Mouse (Mus musculus) T-cell, adult 2 months (primary cell): ENCODE data around the gene Mafb.

Experiments
- DNase-seq: peaks from one replicate; pipeline ENCODE4 v3.0.0; 2022; ENCODE audit warnings: low spot score

Gene Mafb

DNA sequence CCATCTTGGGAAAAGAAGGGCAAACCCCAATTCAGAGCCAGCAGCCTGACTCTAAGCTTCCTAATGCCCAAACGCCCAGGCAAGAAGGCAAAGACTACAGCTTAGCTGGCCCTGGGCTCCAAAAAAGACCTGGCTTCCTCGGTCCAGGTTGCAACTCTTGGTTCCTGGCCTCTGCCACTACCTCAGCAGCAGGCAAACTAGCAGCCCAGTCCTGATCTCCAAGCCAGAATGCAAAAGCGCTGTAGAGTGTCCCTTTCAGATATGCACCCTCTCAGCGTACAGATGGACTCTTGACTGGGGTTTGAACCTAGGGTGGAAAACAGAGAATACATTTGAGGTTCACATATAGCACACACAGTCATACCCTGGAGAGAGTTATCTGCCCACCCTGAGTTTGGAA is 3.7 kb downstream of the Mafb start:
- DNase-seq = no peak

DNA sequence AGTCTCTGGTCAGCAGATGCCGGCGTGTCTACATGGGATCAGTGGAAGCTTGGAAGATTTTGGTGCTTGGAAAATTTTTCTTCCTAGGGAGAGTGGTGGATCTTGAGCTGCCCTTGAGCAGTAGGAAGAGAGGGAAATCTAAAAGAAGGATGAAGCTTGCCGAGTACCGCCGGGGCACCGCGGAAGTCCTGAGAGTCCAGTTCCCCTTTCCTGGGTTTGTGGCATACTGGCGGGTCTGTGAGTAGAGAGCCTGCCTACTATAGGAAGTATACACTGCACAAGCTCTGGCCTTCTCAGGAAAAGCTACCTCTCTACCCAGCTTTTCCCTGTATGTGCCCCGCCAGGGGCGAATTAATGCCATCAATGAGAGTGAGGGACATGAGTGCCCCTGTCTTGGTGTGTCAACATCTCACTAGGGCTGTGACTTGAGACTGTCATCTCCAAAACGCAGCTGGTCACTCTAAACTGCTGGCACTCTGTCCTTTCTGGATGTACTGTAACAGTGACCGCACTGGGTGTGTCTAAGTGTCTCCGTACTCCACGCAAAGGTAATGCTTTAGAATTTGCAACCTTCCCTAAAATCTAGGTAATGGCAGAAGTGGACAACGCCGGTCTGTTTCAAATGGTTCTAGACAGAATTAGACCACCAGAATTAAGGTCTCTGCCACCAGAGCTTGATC is 5.3 kb downstream of the Mafb start:
- no peak for DNase-seq

DNA sequence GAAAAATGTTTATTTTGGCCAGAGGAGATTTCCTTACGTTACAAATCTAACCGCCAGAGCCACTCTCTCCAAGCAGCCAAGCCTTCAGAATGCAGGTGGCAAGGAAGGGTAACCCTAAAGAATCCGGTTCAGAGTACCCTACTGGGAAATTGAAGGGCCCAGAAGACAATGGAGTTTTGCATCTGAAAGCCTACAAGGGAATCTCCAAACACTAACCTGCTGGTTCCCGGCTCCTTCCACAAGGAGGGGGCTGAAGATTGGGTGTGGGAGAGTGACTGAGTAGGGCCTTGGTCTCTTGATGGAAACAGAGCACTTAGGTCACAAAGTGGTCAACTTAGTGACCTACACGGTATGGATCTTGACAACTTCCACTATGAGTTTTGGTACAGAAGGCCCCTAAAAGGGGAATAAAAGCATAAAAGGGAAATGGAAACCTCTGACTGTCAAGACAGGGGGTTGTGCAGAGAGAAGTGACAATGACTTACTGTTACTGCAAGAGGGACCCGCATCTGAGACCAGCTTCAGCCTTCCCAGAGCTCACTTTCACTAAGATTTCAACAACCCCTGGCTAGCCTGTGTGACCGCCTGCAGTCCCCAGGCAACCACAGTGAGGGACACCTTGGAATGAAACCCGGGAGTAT is 6.5 kb downstream of the Mafb start:
- DNase-seq = no peak

DNA sequence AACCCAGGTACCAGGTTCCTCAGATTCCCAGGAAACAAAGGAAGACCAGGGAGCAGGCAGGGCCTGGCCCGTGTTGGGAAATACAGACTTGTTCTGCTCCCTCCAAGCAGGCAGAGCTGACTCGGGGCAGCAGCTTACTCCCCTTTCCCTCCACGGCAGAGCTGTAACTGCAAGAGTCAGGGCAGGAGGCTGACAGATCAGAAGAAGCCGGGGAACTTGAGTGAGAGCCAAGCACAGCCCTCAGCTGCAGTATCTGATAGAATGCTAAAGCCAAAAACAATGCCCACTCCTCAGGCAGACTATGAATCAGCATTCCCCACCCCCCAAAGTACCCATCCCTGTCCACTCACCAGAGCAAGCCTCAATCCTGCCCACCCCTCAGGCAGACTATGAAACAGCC is 8.0 kb downstream of the Mafb start:
- DNase-seq = no peak

DNA sequence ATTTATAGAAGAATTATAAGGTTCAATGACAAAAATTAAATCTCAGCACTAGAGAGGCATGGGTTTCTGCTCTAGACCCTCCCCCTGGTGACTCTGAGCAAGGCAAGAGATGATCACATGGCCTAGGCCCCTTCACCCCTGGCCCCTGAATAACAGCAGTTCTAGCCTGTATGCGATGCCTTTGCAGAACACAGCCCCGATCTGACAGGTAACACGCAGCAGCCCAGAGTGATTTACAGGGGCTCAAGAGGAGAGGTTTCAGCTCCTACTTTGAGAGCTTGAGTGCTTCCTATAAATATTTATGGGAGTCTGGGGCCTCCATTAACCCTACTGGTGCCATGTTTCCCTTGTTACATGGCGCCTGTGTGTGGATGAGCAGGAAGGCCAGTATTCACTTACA is 9.4 kb downstream of the Mafb start:
- DNase-seq = no peak

DNA sequence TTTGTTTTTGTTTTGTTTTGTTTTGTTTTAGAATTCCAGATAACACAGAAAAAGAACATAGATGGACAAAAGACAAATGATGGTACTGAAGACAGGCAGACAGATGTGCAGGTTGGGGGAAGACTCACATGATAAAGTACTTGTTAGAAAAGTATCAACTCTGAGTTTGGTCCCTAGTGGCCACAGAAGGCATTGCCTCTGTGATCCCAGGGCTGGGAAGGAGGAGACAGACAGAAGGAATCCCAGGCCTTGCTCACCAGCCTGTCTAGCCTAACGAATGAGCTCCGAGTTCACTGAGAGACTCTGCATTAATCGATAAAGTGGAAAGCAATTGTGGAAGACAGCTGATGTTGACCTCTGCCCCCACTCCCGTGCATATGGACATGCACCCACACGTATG is 10.7 kb downstream of the Mafb start:
- no peak for DNase-seq

DNA sequence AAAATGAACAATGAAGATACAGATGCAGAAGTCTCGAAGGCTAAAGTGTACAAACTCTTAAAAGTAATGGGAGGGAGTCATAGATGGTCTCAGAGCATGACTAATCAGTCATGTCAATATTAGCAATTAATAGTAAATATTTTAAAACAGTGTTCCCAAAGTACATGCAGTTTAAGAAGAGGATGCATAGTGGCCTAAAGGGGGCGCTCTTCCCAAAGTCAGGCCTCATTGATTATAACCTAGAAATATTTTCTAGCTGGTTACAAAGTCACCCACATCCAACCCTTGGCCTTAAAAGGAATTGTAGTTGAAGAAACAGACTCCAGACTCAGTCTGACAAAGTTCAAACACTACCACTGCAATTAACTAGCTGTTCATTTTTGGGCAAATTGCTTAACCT is 12.5 kb downstream of the Mafb start:
- DNase-seq = no peak

DNA sequence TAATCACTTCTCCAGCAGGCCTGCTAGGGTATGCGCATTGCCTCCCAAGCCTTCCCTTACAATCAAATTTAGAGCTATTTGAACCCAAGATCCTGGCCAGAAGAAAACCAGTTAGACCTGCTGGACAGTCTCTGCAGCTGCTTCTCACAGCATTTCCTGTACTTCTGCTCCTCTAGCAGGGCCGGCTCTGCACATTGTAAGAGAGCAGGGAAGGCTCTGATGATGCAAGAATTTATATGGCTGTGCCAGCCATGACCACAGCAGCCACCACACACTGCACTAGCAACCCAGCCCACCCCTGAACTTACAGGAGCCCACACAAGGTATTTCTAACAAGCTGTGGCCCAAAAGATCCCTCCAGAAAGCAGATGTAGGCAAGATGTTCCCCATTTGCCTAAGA is 13.3 kb downstream of the Mafb start:
- no peak for DNase-seq

DNA sequence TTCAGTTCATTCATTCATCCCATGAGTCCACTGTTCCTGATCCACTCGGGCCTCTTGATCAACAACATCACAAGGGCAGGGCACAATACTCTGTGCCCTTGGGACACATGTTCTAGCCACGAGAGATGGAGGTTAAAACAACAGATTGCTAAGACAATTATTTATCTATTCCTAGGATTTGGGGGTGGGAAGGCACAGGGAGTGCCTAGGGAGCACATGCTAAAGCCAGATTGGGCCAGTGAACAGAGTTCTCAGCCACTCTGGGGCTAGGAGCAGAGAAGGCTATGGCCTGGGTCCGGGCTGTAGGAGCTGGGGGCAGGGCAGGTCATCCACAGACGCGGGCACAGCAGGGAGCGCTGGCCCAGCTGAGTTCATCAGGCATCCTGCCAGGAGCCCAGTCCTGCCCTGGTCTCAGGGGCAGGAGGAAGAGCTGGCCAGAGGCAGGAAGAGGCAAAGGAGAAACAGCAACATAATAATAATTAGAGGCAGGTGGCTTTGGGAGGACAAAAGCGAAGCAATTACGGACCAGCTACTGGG is 15.8 kb downstream of the Mafb start:
- no peak for DNase-seq

DNA sequence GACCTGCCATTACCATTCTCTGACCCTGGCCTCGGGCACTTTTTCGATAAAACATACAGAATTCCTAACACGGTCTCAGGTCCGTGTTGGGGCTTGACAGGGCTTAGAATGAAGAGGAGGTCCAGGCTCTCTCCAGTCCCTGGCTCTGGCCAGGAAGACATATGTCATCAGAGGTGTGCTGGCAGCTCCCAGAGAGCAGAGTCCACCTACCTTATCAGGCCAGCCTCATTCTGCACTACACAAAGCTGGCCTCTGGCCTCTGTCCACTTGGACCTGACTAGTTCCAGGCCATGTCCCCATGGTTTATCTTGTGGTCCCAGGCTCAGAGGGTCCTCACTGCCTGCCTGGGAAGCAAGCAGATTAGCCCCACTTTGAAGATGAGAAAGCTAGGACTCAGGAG is 17.3 kb downstream of the Mafb start:
- DNase-seq = no peak

DNA sequence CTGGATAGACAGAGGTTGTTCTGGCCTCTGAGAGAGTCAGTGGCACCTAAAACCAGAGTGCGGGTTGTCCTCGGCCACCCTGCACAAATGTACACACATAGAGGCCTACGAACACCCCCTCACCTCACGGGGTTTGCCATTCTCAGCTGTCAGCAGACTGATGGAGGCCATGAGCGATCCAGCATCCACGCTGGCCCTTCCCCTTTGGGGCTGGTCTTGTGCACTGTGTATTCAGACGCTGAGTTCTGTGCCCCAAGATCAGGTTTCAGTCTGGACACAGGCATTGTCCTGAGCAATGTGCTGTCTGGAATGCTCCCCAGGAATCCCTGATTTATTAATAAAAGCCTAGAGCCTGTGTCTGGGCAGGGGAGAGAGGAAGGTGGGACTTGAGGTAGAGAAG is 18.1 kb downstream of the Mafb start:
- no peak for DNase-seq

DNA sequence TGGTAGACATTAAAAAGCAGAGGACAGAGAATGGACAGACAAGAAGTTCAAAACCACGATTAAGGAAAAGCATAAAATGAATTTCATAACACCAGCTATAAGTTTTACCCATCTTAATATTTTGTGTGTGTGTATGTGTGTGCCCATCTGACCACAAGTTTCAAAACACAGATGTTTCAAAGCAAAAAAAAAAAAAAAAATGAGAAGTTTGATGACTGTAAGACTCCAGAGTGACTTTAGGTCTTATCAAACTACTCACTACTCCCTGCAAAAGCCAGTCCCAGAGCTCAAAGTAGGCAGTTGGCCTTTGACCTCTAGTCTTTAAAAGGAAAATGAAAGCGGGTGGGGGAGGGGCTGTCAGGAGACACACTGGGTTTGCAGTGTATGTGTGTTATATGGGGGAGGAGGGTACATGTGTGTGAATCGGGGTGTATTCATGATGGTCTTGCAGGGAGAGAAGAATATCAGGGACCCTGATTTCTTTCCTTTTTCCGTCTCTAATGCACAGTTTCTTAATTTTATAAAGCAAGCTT is 18.7 kb downstream of the Mafb start:
- no peak for DNase-seq

DNA sequence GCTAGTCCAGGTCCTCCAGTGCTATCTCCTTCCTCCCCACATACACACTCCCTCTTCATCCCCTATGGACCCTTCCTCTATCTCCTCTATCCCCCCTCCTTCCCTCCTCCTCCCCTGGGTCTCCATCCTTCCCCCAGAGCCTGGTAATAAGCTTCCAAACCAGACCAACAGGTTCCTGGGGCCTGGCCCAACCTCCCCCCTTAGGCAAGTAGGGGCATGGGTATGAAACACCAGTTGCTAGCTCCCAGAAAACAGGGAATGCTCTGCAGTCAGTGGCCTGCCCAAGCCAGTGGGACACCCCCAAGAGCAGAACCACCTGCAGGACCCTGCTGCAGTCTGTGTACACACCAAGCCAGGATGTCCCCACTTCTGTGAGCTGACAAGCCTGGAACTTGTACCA is 21.2 kb downstream of the Mafb start:
- DNase-seq = no peak

DNA sequence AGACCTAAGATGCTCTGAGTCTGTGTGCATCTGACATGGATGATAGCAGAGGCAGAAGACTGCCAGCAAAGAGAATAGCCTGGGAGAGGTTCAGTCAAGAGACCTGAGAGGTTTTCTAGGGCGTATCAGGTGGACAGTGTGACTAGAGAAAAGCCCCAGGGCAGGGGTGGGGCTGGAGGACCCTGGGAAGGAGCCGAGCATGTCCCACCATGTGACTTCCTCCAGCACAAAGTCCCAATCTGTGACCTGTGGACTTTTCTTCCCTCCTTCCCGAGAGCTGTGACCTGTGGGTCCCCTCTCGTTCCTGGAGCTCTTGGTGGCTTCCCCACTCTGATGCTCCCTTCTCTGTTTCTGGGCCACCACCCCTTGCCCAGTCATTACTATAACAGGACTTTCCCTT is 26.7 kb downstream of the Mafb start:
- no peak for DNase-seq

DNA sequence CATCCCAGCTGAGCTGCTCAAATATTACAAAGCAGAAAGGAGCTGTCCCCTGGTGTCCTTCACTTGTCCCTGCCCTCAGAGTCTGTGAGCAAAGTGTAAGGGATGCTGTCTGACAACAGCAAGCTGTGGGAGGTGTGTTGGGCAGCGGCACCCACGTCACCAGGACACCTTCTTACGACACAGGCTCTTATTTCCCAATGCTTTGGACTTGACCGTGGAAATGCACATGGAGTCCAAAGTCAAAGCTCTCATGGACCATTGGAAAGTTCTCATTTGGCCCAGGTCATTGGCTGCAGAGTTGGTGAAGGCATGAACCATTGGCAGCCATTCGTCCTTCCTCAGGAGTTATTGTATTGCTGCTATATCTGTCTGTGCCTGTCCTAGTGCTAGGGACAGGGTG is 27.3 kb downstream of the Mafb start:
- no peak for DNase-seq

DNA sequence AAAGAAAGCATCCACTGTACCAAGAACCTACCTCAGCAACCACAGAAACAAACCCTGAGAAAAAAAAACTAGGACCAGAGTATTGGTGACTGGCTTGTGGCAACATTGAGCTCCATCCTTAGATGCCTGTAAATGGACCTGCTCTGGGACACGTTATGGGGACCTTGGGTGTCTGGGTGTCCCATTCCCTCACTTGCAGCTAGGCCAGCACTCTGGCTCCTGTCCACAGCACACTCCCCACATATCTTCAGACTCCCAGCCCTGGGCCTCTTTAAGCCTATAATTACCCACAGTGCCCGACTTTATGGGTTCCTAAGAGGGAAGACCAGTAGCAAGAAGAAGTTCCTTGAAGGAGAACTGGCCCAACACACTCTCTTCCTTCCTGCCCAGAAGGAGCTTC is 30.8 kb downstream of the Mafb start:
- no peak for DNase-seq

DNA sequence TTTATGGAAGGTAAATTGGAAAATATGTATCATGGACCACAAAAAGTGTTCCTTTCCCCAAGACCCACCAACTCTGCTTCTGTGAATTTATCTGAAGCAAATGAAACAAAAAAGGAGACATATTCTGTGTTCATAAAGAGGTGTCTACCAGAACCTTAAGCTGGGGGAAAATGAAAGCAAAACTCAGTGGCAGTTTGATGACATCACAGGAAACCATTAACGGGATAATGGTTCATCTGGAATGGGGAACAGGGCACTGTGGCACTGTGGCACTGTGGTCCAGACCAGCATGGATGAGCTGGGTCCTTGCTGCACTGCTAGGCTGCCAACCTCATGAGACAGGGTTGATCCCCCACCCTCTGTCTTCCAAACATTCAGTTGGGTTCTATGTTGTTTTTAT is 31.8 kb downstream of the Mafb start:
- DNase-seq = no peak

DNA sequence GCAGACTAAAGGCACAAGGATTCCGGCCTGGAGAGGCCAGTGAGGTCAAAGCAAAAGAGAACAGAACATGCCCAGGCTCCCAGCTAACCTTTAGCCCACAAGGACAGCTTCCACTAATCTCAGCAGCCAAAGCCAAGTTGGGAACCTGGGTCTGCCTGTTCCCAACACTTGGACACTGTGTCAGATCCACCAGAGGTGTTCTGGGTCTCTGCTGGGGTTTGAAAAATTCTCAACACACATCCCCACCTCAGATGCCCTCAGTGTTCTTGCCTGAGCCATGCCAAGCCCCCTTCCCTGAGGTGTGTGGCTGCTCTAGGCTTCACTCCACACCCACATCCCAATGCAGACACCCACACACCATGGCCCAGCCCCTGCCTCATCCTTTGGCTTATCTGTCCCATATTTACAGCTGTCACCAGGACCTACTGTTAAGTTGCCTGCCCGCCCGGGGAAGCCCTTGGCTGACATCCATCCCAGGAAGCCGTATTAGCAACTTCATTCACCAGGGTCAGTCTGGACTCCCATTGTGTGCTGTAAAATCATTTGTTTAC is 32.7 kb downstream of the Mafb start, which contains the start of gene Gm826:
Gm826 (minus strand) TSS at position 52 of the 551 bp plus-strand sequence.
- no peak for DNase-seq

DNA sequence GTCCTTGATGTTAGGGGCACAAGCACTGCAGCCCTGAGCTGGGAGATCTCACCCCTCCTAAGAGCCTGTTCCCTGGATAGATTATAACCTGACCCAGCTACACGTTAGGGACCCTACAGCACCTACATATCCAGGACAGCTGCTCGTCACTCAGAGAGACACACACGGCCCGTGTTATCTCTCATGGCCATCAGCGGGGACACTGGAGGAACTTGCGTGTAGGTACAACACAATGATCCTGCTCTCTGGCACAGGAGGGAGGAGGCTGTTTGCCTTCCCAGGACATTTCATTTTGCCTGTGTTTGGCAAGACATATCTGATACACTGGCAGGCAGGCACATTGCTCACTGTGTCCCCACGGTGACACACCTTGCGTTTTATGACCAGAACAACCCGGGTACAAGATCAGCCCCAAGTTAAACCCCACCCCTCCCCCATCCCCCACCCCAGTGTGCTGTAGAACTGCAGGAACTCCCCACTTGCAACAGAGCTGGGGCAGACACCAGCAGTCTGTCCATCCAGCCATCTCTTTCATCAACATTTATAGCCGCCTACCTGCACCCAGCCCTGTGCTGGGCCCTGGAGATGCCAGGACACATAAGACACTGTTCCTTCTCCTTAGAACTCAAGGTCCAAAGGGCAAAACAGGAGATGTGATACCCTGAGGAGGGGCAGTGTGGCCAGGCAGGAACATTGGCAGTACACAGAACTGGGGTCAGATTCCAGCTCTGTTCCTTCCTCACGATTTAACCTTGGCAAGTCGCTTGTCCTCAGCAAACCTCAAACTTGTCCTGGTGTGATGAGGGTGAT is 34.1 kb downstream of the Mafb start:
- DNase-seq = no peak

DNA sequence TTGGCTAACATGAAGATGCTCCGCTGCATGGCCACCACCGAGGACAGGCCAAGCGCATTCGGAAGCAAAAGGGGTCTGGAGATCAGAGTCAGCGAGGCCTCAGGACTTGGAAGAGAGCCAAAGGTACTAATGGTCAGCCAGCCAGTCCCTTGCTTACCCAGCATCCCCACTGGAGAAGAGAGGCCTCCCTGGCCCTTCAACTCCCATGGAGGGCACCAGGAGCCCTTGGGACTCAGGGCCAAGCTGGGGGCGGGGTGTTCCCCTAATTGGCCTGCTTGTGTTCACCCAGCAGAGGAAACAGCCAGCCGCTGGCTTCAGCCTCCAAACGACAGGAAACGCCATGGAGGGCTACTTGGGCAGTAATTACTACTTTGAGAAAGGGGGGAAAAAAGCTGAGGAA is 38.0 kb downstream of the Mafb start:
- no peak for DNase-seq

DNA sequence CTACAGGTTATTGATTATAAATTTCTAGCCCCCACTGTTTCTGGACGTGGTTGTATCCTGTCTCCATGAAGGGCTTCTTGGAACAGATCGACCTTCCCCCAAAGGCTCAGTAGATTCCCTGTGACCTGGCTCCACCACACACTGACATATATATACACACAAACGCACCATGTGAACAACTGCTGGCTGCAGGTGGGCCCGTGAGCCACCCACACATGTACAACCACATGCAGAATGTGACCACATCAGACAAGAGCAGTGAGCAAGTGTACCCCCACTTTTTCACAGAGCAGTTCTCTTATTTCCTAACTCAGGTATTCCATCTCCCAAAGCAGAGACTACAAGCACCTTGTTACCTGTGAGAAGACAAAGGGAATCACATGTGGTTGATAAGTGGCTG is 39.1 kb downstream of the Mafb start:
- DNase-seq = peak; percentile 18

DNA sequence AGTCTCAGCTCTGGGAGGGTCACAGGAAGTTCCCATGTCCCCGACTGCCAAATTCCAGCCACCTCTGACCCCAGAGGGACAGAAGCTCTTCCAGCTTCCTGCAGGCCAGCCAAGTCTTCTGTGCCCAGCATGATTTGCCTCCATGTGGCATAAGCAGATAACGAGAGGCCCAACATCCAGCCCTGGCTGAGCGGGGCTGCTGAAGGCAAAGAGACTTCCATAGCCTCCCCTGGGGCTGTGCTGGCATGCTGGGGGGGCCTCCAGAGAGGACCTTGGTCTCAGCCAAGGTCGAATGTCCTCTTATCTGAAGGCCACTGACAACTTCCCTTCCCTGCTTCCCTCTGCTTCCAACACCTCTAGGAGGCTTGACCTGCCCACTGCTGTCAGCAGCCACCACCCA is 39.7 kb downstream of the Mafb start:
- no peak for DNase-seq
